Mouse (Mus musculus): Measurements from ENCODE around the gene Lrrc43. TPM values are rescaled to one million over a fixed set of nuclear protein-coding genes. Genes with fewer than 3 reads are reported as not detected.

Gene Lrrc43
- polyA plus RNA-seq, 1 experiment from 2014 or later: not detected

GRCm38 (mm10) chr5:123470784-123471400, 18.2 kb upstream of the Lrrc43 start:
- ATAC-seq (ENCODE audit: low FRiP score, low TSS enrichment): no peak

DNA sequence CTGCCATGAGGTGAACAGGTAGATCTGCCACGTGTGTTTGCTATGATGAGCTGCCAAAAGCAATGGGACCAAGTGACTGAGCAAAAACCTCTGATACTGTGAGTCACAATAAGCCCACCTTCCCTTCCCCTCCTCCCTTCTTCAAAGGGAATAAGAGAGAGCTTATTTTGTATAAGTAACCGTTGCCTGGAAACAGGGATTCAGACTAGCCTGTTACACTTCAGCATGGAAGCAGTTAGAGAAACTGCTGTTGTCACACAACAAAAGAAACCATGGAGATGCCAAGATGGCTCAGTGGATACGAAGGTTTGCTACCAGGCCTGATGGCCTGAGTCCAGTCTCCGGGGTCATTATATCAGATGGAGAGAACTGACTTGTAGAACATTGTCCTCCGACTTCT, 15.3 kb upstream of the Lrrc43 start:
- no peaks in the 10 kb centered on the region for H3K9me3 ChIP-seq (ENCODE audit: low read length)
- WGBS: 84% methylated on average over 5 of the region's 5 CpGs
- no peaks in the 10 kb centered on the region for H3K27me3 ChIP-seq (ENCODE audit: insufficient read depth, low read length)

More at GRCm38 (mm10) chr5:123470784-123471400, 18.2 kb upstream of the Lrrc43 start:
- 8% methylated on average over 10 of the region's 10 CpGs for WGBS
- no peaks in the 10 kb centered on the region for H3K36me3 ChIP-seq (ENCODE audit: insufficient read depth, low read length)
- H3K4me1 ChIP-seq (ENCODE audit: insufficient read depth, low read length): no peaks in the 10 kb centered on the region
- peak overlapping the region; percentile 41 for H3K4me2 ChIP-seq (replicated peaks; ENCODE audit: low read depth, low read length)
- no peak overlapping the region for H3K9ac ChIP-seq (replicated peaks; ENCODE audit: low read length)
- peak overlapping the region; percentile 22; the same call in 1 of the 2 replicates for H3K4me3 ChIP-seq (ENCODE audit: low read length)
- no peak overlapping the region for H3K27ac ChIP-seq (ENCODE audit: low read length)
- no peaks in the 10 kb centered on the region for H3K9me3 ChIP-seq (ENCODE audit: low read length)
- no peaks in the 10 kb centered on the region for H3K27me3 ChIP-seq (ENCODE audit: insufficient read depth, low read length)

GRCm38 (mm10) chr5:123487659-123488395, 1.3 kb upstream of the Lrrc43 start:
- Histone ChIP-seq H3K9ac (replicated peaks; ENCODE audit: low read length) (no peak overlapping the region), H3K27ac (ENCODE audit: low read length) (no peak overlapping the region), H3K4me1 (ENCODE audit: insufficient read depth, low read length) (peaks cover 11% of the 10 kb centered on the region), H3K36me3 (ENCODE audit: insufficient read depth, low read length) (no peaks in the 10 kb centered on the region), H3K4me3 (ENCODE audit: low read length) (no peak overlapping the region), H3K27me3 (ENCODE audit: insufficient read depth, low read length) (no peaks in the 10 kb centered on the region; the same call in 1 of the 2 replicates), H3K9me3 (ENCODE audit: low read length) (no peaks in the 10 kb centered on the region), H3K4me2 (replicated peaks; ENCODE audit: low read depth, low read length) (no peak overlapping the region)
- no peak for ATAC-seq (ENCODE audit: low FRiP score, low TSS enrichment)
- 79% methylated on average over 11 of the region's 11 CpGs for WGBS

More for the DNA sequence above, 15.3 kb upstream of the Lrrc43 start:
- Histone ChIP-seq H3K36me3 (ENCODE audit: insufficient read depth, low read length) (no peaks in the 10 kb centered on the region), H3K4me1 (ENCODE audit: insufficient read depth, low read length) (no peaks in the 10 kb centered on the region), H3K4me3 (ENCODE audit: low read length) (no peak overlapping the region), H3K4me2 (replicated peaks; ENCODE audit: low read depth, low read length) (no peak overlapping the region), H3K9ac (replicated peaks; ENCODE audit: low read length) (no peak overlapping the region), H3K27ac (ENCODE audit: low read length) (no peak overlapping the region)
- ATAC-seq (ENCODE audit: low FRiP score, low TSS enrichment): no peak

- H3K36me3 ChIP-seq (ENCODE audit: insufficient read depth, low read length): no peaks in the 10 kb centered on the region
- H3K27ac ChIP-seq (ENCODE audit: low read length): no peak overlapping the region
- H3K9me3 ChIP-seq (ENCODE audit: low read length): no peaks in the 10 kb centered on the region
- WGBS: 31% methylated on average over 9 of the region's 9 CpGs
- no peak overlapping the region for H3K4me3 ChIP-seq (ENCODE audit: low read length)
- ATAC-seq (ENCODE audit: low FRiP score, low TSS enrichment): no peak
- H3K27me3 ChIP-seq (ENCODE audit: insufficient read depth, low read length): no peaks in the 10 kb centered on the region; the same call in 1 of the 2 replicates
- H3K4me1 ChIP-seq (ENCODE audit: insufficient read depth, low read length): peaks cover 11% of the 10 kb centered on the region
- no peak overlapping the region for H3K9ac ChIP-seq (replicated peaks; ENCODE audit: low read length)
- no peak overlapping the region for H3K4me2 ChIP-seq (replicated peaks; ENCODE audit: low read depth, low read length)
These were observed 830 bp downstream of the Lrrc43 start for GRCm38 (mm10) chr5:123489935-123490334.

- 42% methylated on average over 4 of the region's 4 CpGs for WGBS
- no peak for ATAC-seq (ENCODE audit: low FRiP score, low TSS enrichment)
- peaks cover 10% of the 10 kb centered on the region for H3K4me1 ChIP-seq (ENCODE audit: insufficient read depth, low read length)
These were observed 10.6 kb downstream of the Lrrc43 start for GRCm38 (mm10) chr5:123499717-123500116.

DNA sequence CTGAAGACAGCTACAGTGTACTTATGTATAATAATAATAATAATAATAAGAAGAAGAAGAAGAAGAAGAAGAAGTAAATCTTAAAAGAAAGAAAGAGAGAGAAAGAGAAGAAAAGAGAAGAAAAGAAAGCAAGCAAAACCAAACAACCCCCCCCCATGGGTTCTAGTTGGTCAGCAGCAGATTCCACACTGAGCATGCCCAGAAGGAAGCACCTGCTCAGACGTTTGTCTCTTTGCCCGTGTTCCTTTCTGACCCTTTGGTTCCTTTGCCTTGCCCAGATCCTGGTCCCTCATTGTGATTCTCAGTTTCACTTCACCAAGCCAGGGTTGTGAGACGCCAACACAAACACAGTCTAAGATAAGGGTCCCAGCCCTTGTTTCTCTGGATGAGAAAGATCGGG, 12.9 kb downstream of the Lrrc43 start:
- no peak for ATAC-seq (ENCODE audit: low FRiP score, low TSS enrichment)
- H3K9me3 ChIP-seq (ENCODE audit: low read length): no peaks in the 10 kb centered on the region
- no peak overlapping the region for H3K27ac ChIP-seq (ENCODE audit: low read length)
- 78% methylated on average over 4 of the region's 4 CpGs for WGBS
- H3K4me2 ChIP-seq (replicated peaks; ENCODE audit: low read depth, low read length): no peak overlapping the region
- peaks cover 10% of the 10 kb centered on the region for H3K4me1 ChIP-seq (ENCODE audit: insufficient read depth, low read length)
- no peak overlapping the region for H3K4me3 ChIP-seq (ENCODE audit: low read length)
- H3K27me3 ChIP-seq (ENCODE audit: insufficient read depth, low read length): peaks cover 8% of the 10 kb centered on the region; the same call in 1 of the 2 replicates
- no peak overlapping the region for H3K9ac ChIP-seq (replicated peaks; ENCODE audit: low read length)
- no peaks in the 10 kb centered on the region for H3K36me3 ChIP-seq (ENCODE audit: insufficient read depth, low read length)

More at GRCm38 (mm10) chr5:123499717-123500116, 10.6 kb downstream of the Lrrc43 start:
- Histone ChIP-seq H3K27ac (ENCODE audit: low read length) (no peak overlapping the region), H3K4me2 (replicated peaks; ENCODE audit: low read depth, low read length) (no peak overlapping the region), H3K9me3 (ENCODE audit: low read length) (no peaks in the 10 kb centered on the region), H3K9ac (replicated peaks; ENCODE audit: low read length) (no peak overlapping the region), H3K27me3 (ENCODE audit: insufficient read depth, low read length) (no peaks in the 10 kb centered on the region; the same call in 1 of the 2 replicates), H3K4me3 (ENCODE audit: low read length) (no peak overlapping the region), H3K36me3 (ENCODE audit: insufficient read depth, low read length) (no peaks in the 10 kb centered on the region)

DNA sequence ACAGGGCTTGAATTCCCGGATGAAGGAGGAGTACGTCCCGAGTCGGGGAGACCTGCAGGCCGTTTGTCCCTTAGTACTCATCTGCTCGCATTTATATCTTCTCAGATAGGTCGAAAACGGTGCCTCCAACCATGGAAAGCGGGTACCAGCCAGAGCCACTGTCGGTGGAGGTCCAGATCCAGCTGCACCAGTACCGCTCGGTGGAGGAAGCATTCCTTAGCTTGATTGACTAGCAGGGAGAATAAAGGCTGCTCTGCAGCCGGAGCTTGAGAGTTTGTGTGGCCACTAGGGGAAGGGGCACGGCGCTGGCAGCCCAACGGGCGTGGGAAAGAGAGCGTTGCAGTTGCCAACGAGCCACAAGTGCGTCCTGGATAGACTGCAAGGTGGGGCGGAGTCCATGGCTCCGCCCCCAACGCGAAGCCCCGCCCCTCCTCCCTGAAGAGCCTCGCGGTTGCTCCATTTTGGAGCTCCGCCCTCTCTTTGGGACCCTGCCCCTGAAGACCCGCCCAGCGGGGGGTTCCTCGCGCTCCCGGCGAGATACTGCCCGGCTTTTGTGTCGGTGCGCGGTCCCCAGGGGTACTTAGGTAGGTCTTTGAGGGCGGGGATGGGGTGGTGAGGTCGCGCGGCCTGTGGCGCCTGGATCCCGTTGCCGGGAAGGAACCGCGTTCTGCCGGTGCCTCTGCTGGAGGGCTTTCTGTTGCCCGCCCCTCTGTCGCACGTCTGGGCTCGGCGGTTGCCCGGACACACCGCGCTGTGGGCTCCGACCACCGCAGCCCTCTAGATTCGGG, 19.0 kb downstream of the Lrrc43 start:
- H3K9ac ChIP-seq (replicated peaks; ENCODE audit: low read length): peak overlapping the region; percentile 63
- WGBS: under 1% methylated on average over 59 of the region's 59 CpGs
- peak overlapping the region; percentile 93 for H3K4me2 ChIP-seq (replicated peaks; ENCODE audit: low read depth, low read length)
- peak; percentile 92 for ATAC-seq (ENCODE audit: low FRiP score, low TSS enrichment)
- H3K4me3 ChIP-seq (ENCODE audit: low read length): peak overlapping the region; percentile 70
- H3K9me3 ChIP-seq (ENCODE audit: low read length): no peaks in the 10 kb centered on the region
- peaks cover 28% of the 10 kb centered on the region for H3K27me3 ChIP-seq (ENCODE audit: insufficient read depth, low read length)
- H3K4me1 ChIP-seq (ENCODE audit: insufficient read depth, low read length): peaks cover 10% of the 10 kb centered on the region; the same call in 1 of the 2 replicates
- H3K27ac ChIP-seq (ENCODE audit: low read length): no peak overlapping the region
- H3K36me3 ChIP-seq (ENCODE audit: insufficient read depth, low read length): peaks cover 8% of the 10 kb centered on the region; the same call in 1 of the 2 replicates

GRCm38 (mm10) chr5:123508921-123509320, 19.8 kb downstream of the Lrrc43 start:
- peak overlapping the region; percentile 63 for H3K9ac ChIP-seq (replicated peaks; ENCODE audit: low read length)
- peaks cover 10% of the 10 kb centered on the region; the same call in 1 of the 2 replicates for H3K4me1 ChIP-seq (ENCODE audit: insufficient read depth, low read length)
- H3K27ac ChIP-seq (ENCODE audit: low read length): no peak overlapping the region
- peak overlapping the region; percentile 70 for H3K4me3 ChIP-seq (ENCODE audit: low read length)
- peaks cover 8% of the 10 kb centered on the region; the same call in 1 of the 2 replicates for H3K36me3 ChIP-seq (ENCODE audit: insufficient read depth, low read length)
- 8% methylated on average over 12 of the region's 12 CpGs for WGBS
- H3K9me3 ChIP-seq (ENCODE audit: low read length): no peaks in the 10 kb centered on the region
- peaks cover 28% of the 10 kb centered on the region for H3K27me3 ChIP-seq (ENCODE audit: insufficient read depth, low read length)
- no peak for ATAC-seq (ENCODE audit: low FRiP score, low TSS enrichment)
- peak overlapping the region; percentile 93 for H3K4me2 ChIP-seq (replicated peaks; ENCODE audit: low read depth, low read length)

- Histone ChIP-seq H3K27ac (ENCODE audit: low read length) (no peak within 1 kb of the TSS), H3K4me3 (ENCODE audit: low read length) (no peak within 1 kb of the TSS), H3K36me3 (ENCODE audit: insufficient read depth, low read length) (peaks cover 8% of the 10 kb centered on the region), H3K4me1 (ENCODE audit: insufficient read depth, low read length) (peaks cover 10% of the 10 kb centered on the region; the same call in 1 of the 2 replicates), H3K9ac (replicated peaks; ENCODE audit: low read length) (no peak within 1 kb of the TSS), H3K9me3 (ENCODE audit: low read length) (no peaks in the 10 kb centered on the region), H3K4me2 (replicated peaks; ENCODE audit: low read depth, low read length) (no peak within 1 kb of the TSS), H3K27me3 (ENCODE audit: insufficient read depth, low read length) (peaks cover 28% of the 10 kb centered on the region)
- 91% methylated on average over 5 of the region's 5 CpGs for WGBS
- no peak for ATAC-seq (ENCODE audit: low FRiP score, low TSS enrichment)
These were observed 21.1 kb downstream of the Lrrc43 start, which contains the start of gene B3gnt4 for GRCm38 (mm10) chr5:123510160-123510559. Gene B3gnt4 (plus strand): TSS chr5:123510460.

Data from kidney, embryonic 16.5 days (tissue).